Mouse (Mus musculus) adrenal gland, postnatal 25 days (tissue): ENCODE data around the gene Gm10217. TPM values are rescaled to one million over a fixed set of nuclear protein-coding genes. Genes with fewer than 3 reads are reported as not detected.

ENCODE experiments used
- DNase-seq: peaks from one replicate; pipeline ENCODE4 v3.0.0; 2021; ENCODE audit warnings: mixed read lengths
- long read RNA-seq: library from polyadenylated mRNA; stranded (forward); transcript quantifications from one replicate; pipeline ENCODE4 v2.0.0, GENCODE M21; 2021
- total RNA-seq: library from RNA; stranded (reverse); gene quantifications from 2 replicates; pipeline ENCODE4 v1.2.3, GENCODE M21; 2021

The Gm10217 gene
- not detected in 2 replicates for total RNA-seq
- long read RNA-seq: 0 reads

GRCm38 (mm10) chr8:9863951-9864350 lies at the start of gene Gm10217:
TSS of gene Gm10217 (plus strand) at chr8:9864251.
- DNase-seq: no peak

GRCm38 (mm10) chr8:9824770-9825169 lies 39.3 kb upstream of the Gm10217 start:
- no peak for DNase-seq

- DNase-seq: no peak
Measured at GRCm38 (mm10) chr8:9840257-9840656, 23.8 kb upstream of the Gm10217 start.

GRCm38 (mm10) chr8:9859286-9859685 lies 4.8 kb upstream of the Gm10217 start:
- no peak for DNase-seq

- no peak for DNase-seq
Measured at GRCm38 (mm10) chr8:9860539-9861203, 3.4 kb upstream of the Gm10217 start.

- DNase-seq: no peak
Measured at GRCm38 (mm10) chr8:9865150-9865549, 1.1 kb downstream of the Gm10217 start.

GRCm38 (mm10) chr8:9868094-9868493 lies 4.0 kb downstream of the Gm10217 start:
- DNase-seq: no peak

GRCm38 (mm10) chr8:9876241-9876640 lies 12.2 kb downstream of the Gm10217 start:
- DNase-seq: no peak

- DNase-seq: no peak
Measured at GRCm38 (mm10) chr8:9879921-9880320, 15.9 kb downstream of the Gm10217 start.

- no peak for DNase-seq
Measured at GRCm38 (mm10) chr8:9886714-9887113, 22.7 kb downstream of the Gm10217 start.

GRCm38 (mm10) chr8:9899199-9899598 lies 35.1 kb downstream of the Gm10217 start:
- no peak for DNase-seq

- DNase-seq: no peak
Measured at GRCm38 (mm10) chr8:9899673-9900072, 35.6 kb downstream of the Gm10217 start.

Other genes with a start within 250 kb of the Gm10217 start
- 5.5 and 7.9 TPM in 2 replicates for gene Fam155a, start 93.1 kb upstream of the Gm10217 start, total RNA-seq
- gene Lig4, start 113.4 kb downstream of the Gm10217 start, total RNA-seq: 8.1 and 8.8 TPM in 2 replicates
- 23.1 and 23.4 TPM in 2 replicates for gene Abhd13, start 113.5 kb downstream of the Gm10217 start, total RNA-seq
- 3.7 and 5.0 TPM in 2 replicates for gene Tnfsf13b, start 142.2 kb downstream of the Gm10217 start, total RNA-seq